Mouse (Mus musculus): Measurements from ENCODE around the gene Ttk.

The Ttk gene

DNA sequence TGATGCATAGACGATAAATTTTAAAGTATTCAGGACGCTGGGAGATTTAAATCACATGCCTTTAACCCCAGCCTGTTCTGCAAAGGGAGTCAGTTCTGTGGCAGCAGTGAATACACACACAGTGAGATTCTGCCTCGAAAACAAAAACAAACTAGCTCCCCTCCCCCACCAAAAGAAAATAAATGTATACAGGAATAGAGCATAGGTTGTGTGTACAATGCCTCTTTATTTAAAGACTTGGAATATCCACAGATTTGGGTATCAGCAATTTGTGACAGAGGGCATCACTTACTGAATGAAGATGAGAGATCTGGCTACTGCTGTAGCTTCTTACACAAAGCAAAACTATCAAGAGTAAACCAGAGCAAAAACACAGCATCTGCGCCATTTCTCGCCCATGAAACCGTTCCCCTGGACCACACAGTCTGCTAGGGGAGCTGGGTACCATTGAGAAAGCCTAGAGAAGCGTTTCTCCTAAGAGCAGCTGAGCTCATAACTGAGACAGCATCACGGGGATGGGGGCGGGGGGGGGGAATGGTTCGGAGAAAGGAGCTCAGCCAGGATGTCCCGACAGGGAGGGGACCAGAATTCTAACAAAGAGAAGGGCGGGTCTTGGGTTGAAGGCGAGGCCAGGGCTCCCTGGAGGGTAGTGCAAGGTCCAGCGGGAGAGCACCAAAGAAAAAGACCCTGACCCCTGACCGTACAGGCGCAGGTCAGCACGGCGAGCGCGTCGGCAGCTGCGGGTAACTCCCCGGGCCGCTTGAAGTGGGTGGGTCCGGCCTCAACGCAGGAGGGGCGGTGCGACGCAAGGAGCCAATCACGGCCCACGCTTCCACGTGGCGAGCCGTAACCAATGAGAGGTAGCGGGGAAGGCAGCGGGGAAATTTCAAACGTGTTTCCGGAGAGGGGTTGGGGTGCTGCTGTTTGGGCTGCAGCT is at the start of gene Ttk:
Gene Ttk, plus strand, starts transcription at position 879 of the 937 bp plus-strand sequence.
- peak; percentile 90 for DNase-seq

DNA sequence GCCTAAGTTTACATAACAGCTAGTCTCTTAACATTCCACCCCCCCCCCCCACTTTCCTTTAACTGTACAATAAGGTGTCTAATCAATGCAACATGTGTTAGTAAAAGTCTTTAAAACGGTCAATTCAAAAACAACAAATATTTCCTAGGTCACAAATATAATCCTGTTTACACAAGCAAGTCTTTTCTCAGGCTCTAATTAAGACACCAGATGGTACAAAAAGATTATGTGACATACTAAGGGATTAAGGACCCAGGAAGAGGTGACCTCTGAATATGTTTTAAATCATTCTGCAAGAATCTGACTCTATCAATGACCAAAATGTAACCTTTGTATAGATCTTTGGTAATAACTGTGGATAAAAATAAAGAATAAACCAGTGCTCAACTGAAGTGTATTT is 49.0 kb upstream of the Ttk start:
- DNase-seq = no peak

DNA sequence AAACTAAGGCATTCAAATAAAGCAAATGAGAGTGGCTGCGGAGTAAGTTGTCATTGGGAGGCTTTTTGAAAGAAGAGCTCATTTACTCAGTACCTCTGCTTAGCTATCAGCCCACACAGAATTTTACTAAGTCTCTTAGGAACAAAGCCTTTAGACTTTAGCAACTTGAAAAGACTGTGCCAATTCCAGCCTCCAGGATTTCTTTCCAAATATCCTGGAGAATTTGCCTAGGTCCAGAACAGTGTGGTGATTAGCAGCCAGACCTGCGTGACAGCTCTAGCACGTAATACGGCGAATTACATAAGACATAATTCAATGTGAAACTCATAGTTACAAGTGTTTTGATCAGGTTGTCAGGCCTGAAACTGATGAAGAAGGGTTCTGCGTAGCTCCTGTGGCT is 45.2 kb upstream of the Ttk start:
- no peak for DNase-seq

DNA sequence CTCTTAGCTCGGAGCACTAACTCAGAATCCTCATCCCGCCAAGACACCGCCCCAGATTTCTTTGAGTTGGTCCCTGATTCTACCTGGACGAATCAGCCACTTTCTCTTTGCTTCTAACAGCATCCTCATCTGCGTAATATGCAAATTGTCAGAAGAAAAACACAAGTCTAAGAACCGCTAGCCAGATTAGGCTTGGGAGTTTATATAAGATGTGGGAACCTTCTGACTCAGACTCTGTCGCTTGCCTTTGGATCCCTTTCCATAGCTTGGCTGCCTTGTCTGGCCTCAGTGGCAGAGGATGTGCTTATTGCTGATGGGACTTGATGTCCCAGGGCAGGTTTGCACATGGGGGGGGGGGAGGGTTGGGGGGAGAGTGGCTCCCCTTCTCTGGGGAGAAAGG is 37.6 kb upstream of the Ttk start:
- no peak for DNase-seq

DNA sequence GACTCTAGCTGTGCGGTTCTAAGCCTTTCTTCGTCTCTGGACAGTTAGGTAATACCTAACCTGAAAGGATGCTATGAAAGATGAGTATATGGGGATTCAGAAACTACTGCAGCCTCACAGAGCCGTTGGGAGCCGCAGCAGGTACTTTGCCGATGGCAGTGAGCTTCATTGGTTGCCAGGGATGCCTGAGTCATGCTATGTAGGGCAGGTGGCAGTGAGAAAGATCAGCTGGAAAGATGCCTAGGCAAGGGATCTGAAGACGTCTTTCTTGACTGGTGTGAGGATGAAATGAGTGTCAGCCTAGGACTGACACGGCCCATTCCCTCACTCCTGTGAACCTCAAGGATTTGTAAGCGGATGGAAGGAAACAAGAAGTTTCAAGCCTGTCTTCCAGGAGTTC is 36.6 kb upstream of the Ttk start:
- DNase-seq = no peak

DNA sequence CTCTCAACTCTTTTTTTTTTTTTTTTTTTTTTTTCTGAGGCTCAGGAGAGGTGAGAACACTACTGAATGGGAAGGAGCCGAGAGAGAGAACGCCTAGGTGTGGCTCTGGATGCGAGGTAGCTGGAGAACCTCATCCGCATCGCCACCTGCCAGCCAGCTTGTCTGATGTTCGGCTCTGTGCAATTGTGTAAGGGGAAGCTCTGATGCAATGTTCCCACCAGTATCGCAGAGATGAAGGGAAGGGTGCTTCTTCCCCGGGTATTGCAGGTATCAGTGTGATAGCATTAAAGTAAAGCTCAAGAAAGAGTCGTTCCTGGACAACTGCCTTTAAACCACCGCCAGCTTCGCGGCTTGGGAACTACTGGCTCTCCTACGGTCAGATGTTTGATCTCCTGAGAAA is 30.1 kb upstream of the Ttk start:
- no peak for DNase-seq

DNA sequence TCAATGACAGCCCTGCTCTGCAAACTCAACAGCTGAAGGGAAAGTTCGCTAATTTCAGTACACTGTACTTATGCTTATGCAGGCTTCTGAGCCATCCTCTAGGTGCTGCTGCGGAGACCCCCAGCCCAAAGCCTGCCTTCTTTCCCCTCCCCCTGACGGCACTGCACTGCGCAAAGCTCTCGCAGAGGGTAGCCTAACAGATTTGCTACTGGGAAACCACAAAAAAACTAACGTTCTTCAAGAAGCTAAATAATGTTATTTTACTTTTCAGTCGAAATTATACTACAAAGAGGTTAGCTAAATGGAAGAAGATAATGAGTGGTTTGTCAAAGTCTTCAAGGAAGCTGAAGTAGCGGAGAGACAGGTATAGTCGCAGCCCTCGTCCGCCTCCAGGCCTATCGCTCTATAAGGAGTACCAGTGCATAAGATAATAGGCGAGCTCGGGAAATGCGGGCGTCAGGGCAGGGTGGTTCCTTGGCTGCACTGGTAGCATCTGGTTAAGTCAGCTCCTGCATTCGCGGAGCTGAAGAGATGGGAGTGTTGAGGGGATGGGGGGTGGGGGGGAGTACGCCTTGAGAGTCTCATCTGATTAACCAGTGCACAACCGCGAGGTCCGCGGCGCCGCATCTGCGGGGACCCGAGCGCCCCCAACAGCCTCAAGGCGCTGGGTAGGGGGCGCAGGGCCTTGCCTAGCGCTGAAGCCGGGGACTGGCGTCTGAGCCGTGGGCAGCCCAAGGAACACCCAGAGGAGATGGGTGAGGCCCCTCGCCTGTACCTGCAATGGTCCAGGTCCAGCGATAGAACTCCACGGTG is 29.1 kb upstream of the Ttk start:
- DNase-seq = no peak

DNA sequence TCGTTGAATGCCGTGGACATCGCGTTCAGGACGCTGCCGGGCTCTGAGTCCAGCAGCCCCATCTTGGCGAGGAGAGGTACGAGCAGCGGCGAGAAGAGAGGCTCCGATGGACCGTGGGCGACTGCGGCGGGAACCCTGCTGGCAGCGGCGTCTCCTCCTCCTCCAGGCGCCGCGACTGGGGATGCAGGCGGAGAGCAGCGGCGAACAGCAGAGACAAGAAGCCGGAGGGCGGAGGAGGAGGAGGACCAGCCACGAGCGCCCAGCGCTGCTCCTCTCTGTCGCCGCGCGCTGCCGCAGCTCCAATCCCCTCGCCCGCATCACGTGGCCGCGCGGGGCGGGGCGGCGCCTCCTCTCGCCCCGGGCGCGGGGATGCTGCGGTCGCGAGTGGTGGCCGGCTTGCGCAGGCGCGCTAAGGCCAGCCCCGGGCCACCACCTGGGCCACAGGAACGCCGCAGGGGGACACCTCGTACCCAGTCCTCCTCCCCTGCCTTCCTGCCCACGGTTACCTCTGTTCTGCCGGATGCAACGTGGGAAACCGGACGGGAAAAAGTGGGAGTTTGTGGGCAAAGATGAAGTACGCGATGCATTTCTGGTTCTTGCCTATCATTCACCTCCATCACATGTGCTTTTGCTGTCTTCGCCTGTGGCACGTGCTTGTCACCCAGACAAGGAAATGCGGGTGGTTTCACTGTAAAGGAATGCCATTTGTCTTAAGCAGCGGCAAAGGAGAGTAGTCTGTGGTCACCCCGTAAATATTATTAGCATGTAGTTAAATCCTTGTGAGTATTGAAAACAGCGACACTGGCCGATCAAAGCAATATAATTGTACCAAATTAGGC is 28.3 kb upstream of the Ttk start, which contains the start of gene Elovl4:
Gene Elovl4, minus strand, starts transcription at position 301 of the 839 bp plus-strand sequence.
- DNase-seq = peak; percentile 38

DNA sequence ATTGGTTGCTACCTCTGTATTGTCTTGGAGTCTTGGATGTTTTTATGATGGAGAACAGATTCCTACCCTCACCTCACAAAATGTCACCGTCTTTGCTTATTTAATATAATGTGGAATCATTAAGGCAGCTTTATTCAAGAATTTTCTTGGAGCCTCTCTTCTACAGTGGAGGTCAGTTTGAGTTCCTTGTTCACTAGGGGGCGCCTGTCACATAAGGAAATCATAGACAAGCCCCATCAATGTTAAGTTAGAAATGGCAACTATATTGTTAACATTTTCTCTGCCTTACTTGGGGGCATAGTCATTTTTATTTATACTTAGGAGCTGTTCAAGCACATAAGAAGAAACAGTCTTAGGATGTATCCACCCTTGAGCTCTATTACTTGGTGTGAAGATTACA is 26.9 kb upstream of the Ttk start:
- peak; percentile 70 for DNase-seq

DNA sequence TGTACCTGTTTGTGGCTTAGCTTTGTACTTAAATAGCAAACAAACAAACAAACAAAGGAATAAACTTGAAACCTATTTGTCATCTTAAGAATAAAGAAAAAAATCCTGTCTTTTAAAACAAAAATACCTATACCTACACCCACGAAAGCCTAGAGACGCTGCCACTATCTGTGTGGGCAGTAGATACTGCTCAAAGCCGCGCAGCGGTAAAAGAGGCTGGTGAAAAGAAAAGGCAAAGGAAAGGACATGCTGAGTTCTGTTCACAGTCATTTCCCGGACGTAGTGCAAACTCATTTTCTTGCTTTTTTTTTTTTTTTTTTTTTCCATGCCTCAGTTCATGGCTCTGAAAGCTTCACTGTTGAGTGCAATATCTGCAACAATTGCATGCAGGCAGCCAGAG is 15.3 kb upstream of the Ttk start:
- no peak for DNase-seq

DNA sequence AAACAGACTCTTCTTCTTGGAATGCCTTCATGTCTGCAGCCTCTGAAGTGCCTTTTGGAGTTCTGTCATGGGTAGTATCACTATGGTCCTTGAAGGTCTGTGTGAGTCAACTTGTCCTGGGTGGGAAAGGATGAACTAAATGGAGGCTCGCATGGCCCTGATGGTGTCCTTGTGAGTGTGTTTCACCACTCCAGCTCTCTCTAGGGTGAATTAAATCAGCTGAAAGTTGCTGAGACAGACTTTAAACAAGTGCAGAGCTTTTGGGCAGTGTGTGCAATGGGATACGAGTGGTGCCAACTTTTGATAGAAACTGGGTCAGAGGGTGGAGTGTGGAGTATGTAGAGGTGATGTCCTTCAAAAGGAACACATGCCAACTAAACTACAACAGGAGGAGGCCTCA is 13.5 kb upstream of the Ttk start:
- DNase-seq = no peak

DNA sequence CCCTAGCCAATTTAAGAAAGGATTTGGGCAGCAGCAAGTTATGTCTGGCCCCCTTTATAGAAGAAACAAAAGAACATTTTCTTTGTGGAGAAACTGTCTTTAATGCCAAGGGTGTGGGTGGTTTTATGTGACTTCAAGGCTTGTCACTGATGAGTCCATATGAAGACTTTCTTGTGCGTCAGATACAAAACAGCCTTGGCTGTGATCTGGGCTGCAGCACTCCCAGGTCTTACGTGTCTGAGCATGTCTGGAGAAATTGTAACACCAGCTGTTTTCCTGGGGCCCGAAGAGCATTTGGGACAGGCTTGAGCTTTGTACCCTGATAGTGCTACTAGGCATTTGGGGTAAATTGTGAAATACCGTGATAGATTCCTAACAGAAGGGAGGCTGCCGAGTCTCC is 11.6 kb upstream of the Ttk start:
- no peak for DNase-seq

DNA sequence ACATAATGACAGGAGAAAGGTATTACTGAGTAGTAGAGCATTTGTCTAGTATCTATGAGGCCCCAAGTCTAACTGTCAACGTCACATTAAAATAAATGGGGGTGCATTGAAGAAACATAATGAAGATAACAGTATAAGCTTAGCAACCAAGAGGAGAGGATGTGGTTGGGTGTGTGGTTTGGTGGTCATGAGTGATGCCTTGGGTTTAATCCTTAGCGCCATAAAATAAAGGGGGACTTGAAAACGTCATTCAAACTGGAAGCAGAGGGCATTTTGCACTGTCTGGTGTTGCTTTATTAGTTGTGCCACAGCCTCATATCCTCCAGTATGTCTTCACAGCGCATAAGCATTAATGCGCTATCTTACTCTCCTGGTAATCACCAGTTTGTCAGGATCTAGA is 4.6 kb upstream of the Ttk start:
- DNase-seq = no peak

DNA sequence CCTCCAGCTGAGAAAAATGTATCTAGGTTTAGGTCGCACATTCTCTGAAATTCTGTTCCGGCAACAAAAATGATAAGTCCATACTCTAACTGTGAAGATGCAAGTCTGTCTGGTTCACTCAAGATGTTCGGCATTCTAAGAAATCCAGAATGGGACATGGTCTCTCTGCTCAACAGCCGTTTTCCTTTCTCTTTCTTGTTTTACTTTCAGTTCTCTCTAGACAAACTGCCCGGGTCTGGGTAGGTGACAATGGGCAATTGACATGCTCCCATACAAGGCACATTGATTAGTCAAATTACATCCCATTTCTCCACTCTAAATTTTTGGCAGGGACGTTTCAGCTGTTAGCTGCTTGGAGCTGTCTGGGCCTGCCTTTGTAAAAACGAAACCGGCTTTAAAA is 3.3 kb upstream of the Ttk start:
- DNase-seq = no peak

DNA sequence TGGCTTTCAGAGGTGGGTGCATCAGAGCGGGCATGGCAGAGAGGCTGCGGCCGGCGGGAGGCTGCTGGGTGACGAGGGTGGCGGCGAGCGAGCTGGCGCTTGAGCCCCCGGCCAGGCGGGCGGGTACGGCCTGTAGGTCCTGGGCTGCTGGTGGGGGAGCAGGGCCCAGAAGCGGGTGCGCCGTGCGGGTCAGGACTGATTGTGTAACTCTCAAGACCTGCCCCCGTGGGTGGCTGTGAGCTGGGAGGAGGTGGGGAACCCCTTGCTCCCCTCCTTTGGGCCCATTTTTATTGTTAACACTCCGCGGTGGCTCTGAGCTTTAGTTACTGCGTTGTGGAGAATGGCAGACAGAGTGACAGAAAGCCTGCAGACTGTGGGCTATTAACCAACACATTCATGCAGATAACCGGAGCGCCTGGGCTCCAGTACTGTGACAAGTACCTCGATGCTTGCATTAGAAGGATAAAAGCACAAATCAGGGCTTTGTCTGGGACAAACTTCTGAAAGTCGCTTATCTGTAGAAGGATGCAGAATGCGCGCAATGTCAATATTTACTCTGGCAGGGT is 342 bp downstream of the Ttk start:
- no peak for DNase-seq

DNA sequence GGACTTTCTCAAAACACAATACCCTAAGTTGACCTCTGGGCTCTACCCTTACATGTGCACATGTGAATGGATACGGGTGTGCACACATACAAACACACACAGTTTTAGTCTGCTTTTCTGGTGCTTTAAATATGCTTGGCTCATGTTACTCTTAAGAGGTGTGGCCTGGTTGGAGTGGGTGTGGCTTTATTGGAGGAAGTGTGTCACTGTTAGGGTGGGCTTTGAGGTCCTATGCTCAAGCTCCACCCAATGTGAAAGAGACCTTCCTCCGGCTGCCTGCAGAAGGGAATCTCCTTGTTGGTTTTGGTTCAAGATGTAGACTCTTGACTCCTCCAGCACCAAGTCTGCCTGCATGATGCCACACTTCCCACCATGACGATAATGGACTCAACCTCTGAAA is 18.0 kb downstream of the Ttk start:
- no peak for DNase-seq

DNA sequence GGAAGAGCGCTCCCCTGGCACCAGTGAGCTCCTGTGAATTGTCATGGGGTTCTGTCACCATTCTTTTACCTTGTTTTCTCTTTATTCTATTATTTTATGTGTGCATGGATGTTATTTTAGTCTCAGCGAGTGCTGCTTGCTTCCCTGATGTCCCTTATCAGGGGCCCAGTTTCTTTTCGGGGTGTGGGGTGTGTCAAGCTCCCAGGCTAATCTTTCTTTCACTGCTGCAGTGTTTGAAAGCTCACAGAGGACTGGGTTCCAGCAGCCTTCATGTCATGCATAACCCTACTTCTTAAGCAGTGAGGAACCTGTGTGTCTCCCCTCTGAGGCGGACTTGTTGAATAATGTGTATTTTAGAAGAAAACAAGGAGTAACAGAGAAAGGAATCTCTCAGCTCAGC is 30.7 kb downstream of the Ttk start:
- DNase-seq = no peak

DNA sequence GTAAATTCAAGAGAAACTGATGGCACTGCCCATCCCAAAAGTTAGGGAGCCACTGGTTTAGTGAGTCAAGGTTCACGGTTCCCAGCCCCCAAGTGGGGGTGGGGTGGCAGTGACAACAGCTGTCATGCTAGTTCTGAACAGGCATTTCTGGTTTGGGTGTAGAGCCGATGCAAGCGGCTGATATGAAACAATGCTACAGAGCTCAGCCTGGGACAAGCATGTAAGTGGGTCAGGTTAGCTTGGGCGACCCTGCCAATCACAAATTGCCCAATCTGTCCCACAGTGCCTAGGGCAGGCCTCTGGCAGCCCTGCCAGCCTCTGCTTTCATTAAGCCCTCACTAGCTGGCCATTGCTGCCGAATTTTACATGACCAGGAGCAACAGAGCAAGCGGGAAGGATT is 47.7 kb downstream of the Ttk start:
- DNase-seq = no peak

DNA sequence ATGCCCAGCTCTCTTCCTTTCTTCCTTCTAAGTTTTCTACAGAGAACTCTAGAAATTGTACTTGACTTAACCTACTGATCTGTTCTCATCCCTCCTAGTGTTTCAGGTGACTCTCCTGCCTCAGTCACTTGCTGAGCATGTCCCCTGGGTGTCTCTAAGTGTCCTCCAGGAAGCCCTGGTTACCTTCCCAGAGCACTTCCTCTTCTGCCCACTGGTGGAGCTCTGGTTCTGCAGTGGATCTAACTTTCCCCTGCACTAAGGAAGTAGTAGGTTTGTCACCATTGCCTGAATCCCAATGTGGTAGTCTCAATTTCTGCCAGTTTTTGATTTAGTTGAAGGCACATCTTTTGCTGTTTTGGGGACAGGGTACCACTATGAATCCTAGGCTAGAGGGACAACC is 51.7 kb downstream of the Ttk start:
- DNase-seq = no peak

DNA sequence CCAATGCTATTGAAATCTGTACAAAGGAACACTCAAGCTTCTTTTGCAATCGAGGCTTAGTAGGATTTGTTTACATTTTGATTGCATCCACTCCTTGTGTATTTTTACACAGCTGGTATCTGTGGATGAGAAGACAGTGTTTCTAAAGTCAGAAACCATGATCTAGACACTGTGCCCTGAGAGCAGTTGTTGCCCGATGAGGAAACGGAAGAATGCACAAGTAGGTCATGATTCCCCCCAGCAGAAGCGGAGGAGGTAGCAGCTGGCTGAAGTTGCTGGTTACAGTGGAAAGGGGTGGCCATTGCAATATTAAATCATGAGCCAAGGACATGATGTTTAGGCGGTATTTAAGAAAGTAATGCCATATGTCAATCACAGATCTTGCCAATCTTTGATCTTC is 53.7 kb downstream of the Ttk start:
- no peak for DNase-seq

DNA sequence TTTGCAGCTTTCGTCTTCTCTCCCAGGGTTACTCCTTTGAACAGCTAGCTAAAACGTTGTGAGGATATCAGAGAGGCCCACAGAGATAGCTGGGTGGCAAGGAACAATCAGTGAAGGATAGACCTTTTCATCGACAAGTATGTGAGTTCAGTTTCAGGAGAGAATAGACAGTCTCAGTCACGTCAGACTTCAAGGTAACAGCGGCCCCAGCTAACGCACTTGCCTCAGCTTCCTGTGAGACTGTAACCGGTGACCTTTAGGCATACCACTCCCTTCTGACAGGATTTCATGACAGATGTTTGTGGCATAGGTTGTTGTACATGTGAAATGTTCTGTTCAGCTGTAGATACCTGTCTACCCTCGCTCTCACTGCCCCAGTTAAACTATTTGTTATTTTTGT is 58.6 kb downstream of the Ttk start:
- no peak for DNase-seq

DNA sequence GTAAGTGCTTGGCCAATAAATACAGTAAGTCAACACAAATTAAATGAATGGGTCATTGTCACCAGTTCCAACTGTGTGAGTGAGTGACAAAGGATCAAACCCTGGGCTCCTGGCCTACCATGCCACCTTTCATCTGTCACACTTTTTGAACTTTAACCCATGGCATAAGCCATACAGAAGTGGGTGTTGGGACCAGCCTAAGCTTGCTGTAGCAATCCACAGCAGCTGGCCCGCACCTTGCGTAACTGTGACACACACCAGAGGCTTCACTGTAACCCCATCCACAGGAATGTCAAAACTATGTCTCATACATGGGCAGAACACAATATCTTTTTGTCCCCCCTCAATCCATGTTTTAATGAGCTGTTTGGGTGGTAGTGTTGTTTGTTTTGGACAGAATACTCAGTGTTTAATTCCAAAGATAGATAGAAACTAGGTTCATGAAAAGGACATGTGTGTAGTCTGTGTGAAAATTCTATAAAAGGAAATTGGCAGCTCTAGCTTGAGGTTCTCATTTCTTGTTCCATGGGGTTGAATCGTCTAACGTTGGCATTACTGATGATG is 59.4 kb downstream of the Ttk start:
- DNase-seq = peak; percentile 20

DNA sequence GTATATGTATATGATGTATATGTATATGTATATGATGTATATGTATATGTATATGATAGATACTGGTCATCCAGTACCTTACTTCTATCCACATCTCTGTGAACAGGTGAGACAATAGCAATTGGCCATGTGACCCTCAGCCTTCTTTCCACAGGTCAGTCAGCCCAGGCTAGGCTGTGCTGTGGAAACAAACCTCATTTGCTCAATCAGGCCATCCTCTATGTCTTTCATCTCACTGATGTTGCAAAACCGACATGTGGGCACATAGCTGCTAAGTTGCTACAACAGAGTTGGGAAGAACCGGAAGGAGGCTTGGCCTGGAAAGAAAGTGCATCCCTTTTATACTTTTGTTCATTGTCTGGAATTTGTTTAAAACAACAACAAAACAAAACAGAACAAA is 67.6 kb downstream of the Ttk start:
- no peak for DNase-seq
